Mouse (Mus musculus): Measurements from ENCODE around the gene Rab1b. TPM values are rescaled to one million over a fixed set of nuclear protein-coding genes. Genes with fewer than 3 reads are reported as not detected.

Gene Rab1b
- polyA plus RNA-seq (2012; rRNA removed): 44.3 and 53.0 TPM in 2 replicates

DNA sequence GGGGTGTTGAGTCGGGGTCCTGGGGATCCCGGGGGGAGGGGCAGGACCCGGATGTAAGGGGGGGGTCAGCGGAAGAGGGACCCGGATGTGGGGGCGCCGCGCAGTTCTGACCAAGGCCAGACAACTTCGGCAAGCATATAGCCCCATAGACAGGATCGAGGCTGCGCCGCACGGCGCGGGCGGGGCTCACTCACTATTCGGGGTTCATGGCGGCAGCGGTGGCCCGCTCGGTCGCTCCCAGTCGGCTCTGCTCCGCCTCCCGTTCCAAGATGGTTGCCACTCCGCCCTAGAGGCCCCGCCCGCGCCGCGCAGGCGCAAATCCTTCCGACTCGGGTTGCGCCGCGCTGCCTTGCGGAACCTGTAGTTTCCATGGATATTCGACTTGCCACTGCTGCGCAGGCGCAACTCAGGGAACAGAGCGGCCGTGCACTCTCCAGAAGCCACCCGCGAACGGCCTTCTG is at the start of gene Rab1b:
TSS of gene Rab1b (minus strand) at position 342 of the 461 bp plus-strand sequence.

DNA sequence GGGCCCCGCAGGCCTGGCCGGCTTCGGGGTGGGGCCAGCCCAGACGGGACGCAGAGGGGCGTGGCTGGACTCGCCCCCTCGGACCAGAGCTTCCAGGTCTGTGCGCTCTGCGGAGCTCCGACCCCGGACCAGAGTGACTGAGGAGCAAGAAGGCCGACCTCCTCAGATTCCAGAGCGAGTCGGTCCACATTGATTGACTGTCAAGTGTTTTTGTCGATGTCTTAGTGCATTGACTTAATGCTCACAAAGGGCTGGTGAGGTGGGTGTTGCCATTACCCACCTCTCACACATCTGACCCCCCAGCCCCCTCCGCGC is 11.5 kb upstream of the Rab1b start, which contains the start of gene Klc2:
TSS of gene Klc2 (minus strand) at position 177 of the 315 bp plus-strand sequence.

DNA sequence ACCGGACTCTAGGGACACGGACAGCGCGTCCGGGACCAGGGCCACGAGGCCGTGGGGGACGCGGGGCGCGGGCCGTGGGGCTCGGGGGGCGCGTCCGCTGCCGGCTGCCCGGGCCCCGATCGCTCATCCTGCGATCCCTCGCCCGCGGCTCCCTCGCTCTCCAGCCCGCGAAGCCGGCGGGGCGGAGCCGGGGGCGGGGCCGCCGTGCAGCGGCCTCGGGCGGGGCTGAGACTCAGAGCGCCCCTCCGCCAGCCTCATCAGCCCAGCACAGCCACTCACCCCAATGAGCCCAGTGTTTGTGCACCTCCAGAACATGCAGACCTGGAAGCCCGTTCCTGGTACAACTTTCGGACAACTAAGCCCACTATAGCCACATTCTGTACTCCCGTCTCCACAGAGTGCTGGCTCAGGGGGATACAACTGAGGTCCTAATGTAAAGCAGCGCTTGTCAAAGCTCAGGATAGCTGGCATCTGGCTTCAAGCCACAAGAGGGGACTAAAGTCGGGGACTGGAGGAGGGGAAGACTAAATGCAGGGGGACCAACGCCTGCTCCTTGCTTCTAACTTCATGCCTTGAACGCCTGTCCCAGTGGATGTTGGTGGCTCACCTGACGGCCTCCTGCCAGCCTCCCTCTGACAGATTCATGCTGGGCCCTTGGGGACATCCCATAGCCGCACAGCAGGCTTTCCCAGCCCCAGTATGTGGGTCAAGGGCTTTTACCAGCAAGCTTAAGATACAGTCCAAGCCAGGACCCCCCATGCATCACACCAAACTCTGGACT is 8.3 kb downstream of the Rab1b start, which contains the start of gene Cnih2:
TSS of gene Cnih2 (minus strand) at position 159 of the 781 bp plus-strand sequence.

DNA sequence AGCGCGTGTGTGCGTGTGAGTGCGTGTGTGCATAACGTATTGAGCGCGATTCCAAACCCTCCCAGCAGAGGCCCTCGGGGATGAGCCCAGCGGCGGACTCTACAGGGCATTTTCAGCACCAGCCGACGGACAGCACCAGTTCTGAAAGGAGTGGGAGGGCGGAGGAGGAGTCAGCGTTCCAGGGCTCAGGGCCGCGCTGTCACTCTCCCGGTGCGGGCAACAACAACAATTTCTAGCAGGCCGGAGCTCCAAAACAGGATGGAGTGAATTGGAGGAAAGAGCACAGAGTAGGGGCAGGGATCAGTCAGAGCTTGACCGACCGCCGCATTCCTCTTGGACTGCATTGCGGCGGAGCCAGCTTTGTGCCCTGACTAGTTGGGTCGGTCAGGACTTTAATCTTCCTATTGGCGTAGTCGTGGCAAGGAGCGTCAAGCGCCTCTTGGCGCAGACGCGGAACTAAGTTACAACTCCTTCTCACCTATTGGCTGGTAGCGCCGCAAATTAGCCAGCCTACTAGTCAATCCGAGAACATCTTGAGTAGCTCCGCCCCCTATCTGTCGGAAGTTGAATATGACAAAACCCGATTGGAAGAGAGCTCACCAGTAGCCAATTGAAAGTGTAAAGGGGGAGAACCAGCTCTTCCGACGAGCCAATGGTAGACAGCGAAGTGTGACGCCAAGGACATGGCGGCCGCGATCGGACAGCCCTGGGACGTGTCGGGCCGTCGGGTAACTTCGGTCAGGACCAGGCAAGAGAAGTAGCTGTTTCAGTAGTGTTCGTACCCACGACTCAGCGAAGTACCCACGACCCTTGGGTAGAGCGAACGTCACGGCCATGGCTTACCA is 18.8 kb downstream of the Rab1b start, which contains the start of gene Yif1a:
TSS of gene Yif1a (plus strand) at position 655 of the 845 bp plus-strand sequence.

DNA sequence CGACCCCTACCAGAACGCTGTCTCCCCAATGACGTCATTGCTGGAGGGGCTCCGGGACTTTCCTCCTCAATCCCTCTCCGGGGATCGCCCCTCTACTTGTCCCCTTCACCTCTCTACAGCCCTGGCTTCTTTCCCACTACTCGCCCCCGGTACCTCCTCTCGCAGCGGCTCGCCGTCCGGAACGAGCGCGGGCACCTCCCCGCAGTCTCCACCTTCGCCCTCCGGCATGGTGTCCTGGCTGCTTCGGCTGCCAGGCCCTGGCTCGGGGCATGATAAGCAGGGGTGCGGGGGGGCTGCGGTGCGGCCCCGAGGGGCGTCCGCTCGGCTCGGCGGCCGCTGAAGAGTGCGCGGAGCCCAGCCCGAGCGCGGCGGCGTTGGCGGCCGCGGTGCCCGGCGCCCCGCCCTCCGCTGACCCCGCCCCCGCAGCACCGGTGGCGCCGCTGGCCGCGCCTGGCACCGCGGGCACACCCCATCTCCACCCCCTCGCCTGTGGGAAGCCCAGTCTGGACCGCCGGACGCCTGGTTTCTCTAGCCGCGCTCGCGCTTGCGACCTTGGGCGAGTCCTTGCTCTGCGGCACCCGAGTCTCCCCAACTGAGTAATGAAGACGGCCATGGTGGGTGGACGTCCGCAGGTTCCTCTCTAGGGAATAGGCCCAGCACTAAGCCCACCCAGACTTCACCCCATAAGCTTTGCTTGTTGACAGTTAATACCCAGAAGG is 21.6 kb downstream of the Rab1b start, which contains the start of gene Tmem151a:
TSS of gene Tmem151a (minus strand) at position 387 of the 719 bp plus-strand sequence.

DNA sequence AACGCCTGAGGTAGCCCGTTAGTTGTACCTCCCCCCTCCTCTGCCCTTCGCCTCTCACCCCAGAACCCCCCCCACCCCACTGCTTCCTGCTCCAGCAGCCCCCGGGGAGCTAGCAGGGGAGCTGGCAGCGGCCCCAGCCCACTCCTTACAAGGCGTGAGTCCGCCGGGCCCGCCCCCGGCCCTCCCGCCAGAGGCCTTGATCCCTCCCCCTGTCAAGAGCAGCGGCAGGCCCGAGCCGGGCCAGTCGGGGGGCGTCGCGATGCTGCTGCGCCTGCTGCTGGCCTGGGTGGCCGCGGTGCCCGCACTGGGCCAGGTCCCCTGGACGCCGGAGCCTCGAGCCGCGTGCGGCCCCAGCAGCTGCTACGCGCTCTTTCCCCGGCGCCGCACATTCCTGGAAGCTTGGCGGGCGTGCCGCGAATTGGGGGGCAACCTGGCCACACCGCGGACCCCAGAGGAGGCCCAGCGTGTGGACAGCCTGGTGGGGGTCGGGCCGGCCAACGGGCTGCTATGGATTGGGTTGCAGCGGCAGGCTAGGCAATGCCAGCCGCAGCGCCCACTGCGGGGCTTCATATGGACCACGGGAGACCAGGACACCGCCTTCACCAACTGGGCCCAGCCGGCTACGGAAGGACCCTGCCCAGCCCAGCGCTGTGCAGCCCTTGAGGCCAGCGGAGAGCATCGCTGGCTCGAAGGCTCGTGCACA is 38.9 kb downstream of the Rab1b start, which contains the start of gene Cd248:
TSS of gene Cd248 (plus strand) at position 212 of the 703 bp plus-strand sequence.

DNA sequence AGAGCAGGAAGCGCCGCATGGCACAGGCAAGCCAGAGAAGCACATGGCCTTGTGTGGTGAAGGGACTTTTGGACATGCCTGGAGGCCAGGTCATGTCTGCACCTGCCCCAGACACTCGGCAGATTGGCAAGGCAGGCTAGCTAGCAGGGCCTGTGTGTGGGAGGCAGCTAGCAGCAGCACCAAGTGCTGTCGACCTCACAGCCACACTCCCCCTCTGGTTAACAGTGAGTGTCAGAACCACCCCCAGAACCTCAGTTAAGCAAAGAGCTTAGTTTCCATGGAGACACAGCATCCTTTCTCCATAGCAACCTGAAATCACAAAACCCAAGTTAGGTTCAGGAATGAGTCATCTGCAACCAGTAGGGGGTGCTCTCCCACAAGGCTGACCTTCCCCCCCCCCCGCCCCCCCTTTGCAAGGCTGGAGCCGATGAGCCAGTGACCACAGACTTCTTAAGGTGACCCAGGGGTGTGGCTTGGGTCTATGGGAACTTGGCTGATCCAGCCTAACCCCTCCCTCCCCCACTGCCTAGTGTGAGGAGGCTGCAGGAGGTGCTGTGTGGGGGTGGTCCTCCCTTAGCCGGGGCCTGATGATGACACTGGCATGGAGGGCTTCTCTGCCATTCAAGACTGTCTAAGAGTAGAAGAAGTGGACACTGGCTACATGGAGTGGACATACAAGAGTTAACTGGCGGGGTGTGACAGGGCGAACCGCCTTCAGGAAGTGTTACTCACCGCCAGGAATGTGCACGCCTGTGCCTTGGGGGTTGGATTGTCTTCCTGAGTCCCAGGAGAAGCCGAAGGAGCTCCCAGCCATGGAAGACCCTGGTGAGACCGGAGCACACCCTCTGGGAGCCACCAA is 56.6 kb downstream of the Rab1b start, which contains the start of gene Rin1:
TSS of gene Rin1 (plus strand) at position 435 of the 859 bp plus-strand sequence.

Other genes with a start within 250 kb of the Rab1b start
- 0.31 and 0.43 TPM in 2 replicates for gene Actn3, start 229.2 kb downstream of the Rab1b start, polyA plus RNA-seq (2012; rRNA removed)
- gene Zdhhc24, start 228.4 kb downstream of the Rab1b start, polyA plus RNA-seq (2012; rRNA removed): 14.7 and 16.8 TPM in 2 replicates
- 0.98 and 1.1 TPM in 2 replicates for gene Bbs1, start 200.4 kb downstream of the Rab1b start, polyA plus RNA-seq (2012; rRNA removed)
- 27.2 and 27.5 TPM in 2 replicates for gene Dpp3, start 178.8 kb downstream of the Rab1b start, polyA plus RNA-seq (2012; rRNA removed)
- gene Peli3, start 163.9 kb downstream of the Rab1b start, polyA plus RNA-seq (2012; rRNA removed): 0.05 and 0.09 TPM in 2 replicates
- 33.6 and 36.8 TPM in 2 replicates for gene Mrpl11, start 144.9 kb downstream of the Rab1b start, polyA plus RNA-seq (2012; rRNA removed)
- gene Npas4, start 116.8 kb downstream of the Rab1b start, polyA plus RNA-seq (2012; rRNA removed): 0.09 TPM in 2 replicates
- 2.1 and 2.6 TPM in 2 replicates for gene Slc29a2, start 83.2 kb downstream of the Rab1b start, polyA plus RNA-seq (2012; rRNA removed)
- 2.6 and 3.7 TPM in 2 replicates for gene B4gat1, start 68.2 kb downstream of the Rab1b start, polyA plus RNA-seq (2012; rRNA removed)
- 0.69 and 1.0 TPM in 2 replicates for gene AC124502.3, start 68.2 kb downstream of the Rab1b start, polyA plus RNA-seq (2012; rRNA removed)
- gene Brms1, start 65.7 kb downstream of the Rab1b start, polyA plus RNA-seq (2012; rRNA removed): 19.9 and 20.8 TPM in 2 replicates
- 0.26 and 0.45 TPM in 2 replicates for gene Rin1, start 56.6 kb downstream of the Rab1b start, polyA plus RNA-seq (2012; rRNA removed)
- gene Cd248, start 39.0 kb downstream of the Rab1b start, polyA plus RNA-seq (2012; rRNA removed): 1.4 and 2.4 TPM in 2 replicates
- 0.13 and 0.29 TPM in 2 replicates for gene Tmem151a, start 21.5 kb downstream of the Rab1b start, polyA plus RNA-seq (2012; rRNA removed)
- gene Yif1a, start 18.5 kb downstream of the Rab1b start, polyA plus RNA-seq (2012; rRNA removed): 29.3 and 37.2 TPM in 2 replicates
- gene Cnih2, start 8.6 kb downstream of the Rab1b start, polyA plus RNA-seq (2012; rRNA removed): 0.61 and 0.62 TPM in 2 replicates
- gene Klc2, start 11.5 kb upstream of the Rab1b start, polyA plus RNA-seq (2012; rRNA removed): 2.6 and 2.8 TPM in 2 replicates
- 8.0 and 8.3 TPM in 2 replicates for gene Pacs1, start 166.0 kb upstream of the Rab1b start, polyA plus RNA-seq (2012; rRNA removed)
- gene Sf3b2, start 188.4 kb upstream of the Rab1b start, polyA plus RNA-seq (2012; rRNA removed): 56.0 and 58.5 TPM in 2 replicates
- 0.03 and 0.08 TPM in 2 replicates for gene Gal3st3, start 191.3 kb upstream of the Rab1b start, polyA plus RNA-seq (2012; rRNA removed)
- gene Catsper1, start 228.7 kb upstream of the Rab1b start, polyA plus RNA-seq (2012; rRNA removed): not detected in 2 replicates
- gene Cst6, start 242.5 kb upstream of the Rab1b start, polyA plus RNA-seq (2012; rRNA removed): 0.11 and 0.12 TPM in 2 replicates

All from liver, embryonic 14 days (tissue).